Mouse (Mus musculus) ES-CJ7 (cell line): Measurements from ENCODE around the gene Sell.

Experiments
- DNase-seq: peaks from one replicate; pipeline ENCODE4 v3.0.0; 2011; ENCODE audit warnings: low read depth, low spot score

Gene Sell

GRCm38 (mm10) chr1:164074606-164075140 lies 12.9 kb downstream of the Sell start:
- DNase-seq = no peak

GRCm38 (mm10) chr1:164075416-164075815 lies 13.6 kb downstream of the Sell start:
- DNase-seq = no peak

- no peak for DNase-seq
Measured at GRCm38 (mm10) chr1:164076441-164076840, 14.7 kb downstream of the Sell start.

- DNase-seq = no peak
Measured at GRCm38 (mm10) chr1:164077031-164077430, 15.2 kb downstream of the Sell start.

GRCm38 (mm10) chr1:164078323-164078741 lies 16.6 kb downstream of the Sell start:
- DNase-seq = no peak

GRCm38 (mm10) chr1:164079091-164079490 lies 17.3 kb downstream of the Sell start:
- no peak for DNase-seq

GRCm38 (mm10) chr1:164083046-164083445 lies 21.3 kb downstream of the Sell start:
- DNase-seq = no peak

GRCm38 (mm10) chr1:164086797-164087196 lies 25.0 kb downstream of the Sell start:
- no peak for DNase-seq

GRCm38 (mm10) chr1:164087872-164088271 lies 26.1 kb downstream of the Sell start:
- DNase-seq = no peak

GRCm38 (mm10) chr1:164096780-164097179 lies 35.0 kb downstream of the Sell start:
- no peak for DNase-seq

- no peak for DNase-seq
Measured at GRCm38 (mm10) chr1:164097911-164098310, 36.1 kb downstream of the Sell start.

- DNase-seq = no peak
Measured at GRCm38 (mm10) chr1:164098372-164098771, 36.6 kb downstream of the Sell start.

GRCm38 (mm10) chr1:164109763-164110162 lies 48.0 kb downstream of the Sell start:
- no peak for DNase-seq

- no peak for DNase-seq
Measured at GRCm38 (mm10) chr1:164110591-164111329, 49.0 kb downstream of the Sell start.

- no peak for DNase-seq
Measured at GRCm38 (mm10) chr1:164114280-164114679, 52.5 kb downstream of the Sell start.

GRCm38 (mm10) chr1:164114947-164115493 lies 53.2 kb downstream of the Sell start, which contains the start of gene Selp:
Gene Selp, plus strand, starts transcription at chr1:164115264.
- DNase-seq = no peak

- no peak for DNase-seq
Measured at GRCm38 (mm10) chr1:164115647-164116046, 53.9 kb downstream of the Sell start.

GRCm38 (mm10) chr1:164117869-164118268 lies 56.1 kb downstream of the Sell start:
- DNase-seq = no peak

GRCm38 (mm10) chr1:164119892-164120776 lies 58.4 kb downstream of the Sell start:
- DNase-seq = no peak

- DNase-seq = no peak
Measured at GRCm38 (mm10) chr1:164120777-164121158, 59.0 kb downstream of the Sell start.

GRCm38 (mm10) chr1:164123836-164124235 lies 62.1 kb downstream of the Sell start:
- DNase-seq = no peak

- no peak for DNase-seq
Measured at GRCm38 (mm10) chr1:164130013-164130412, 68.2 kb downstream of the Sell start.
